Mouse (Mus musculus) adrenal gland, postnatal 25 days (tissue): Measurements from ENCODE around the gene Fam208b. TPM values are rescaled to one million over a fixed set of nuclear protein-coding genes. Genes with fewer than 3 reads are reported as not detected.

ENCODE experiments used
- total RNA-seq: library from RNA; stranded (reverse); gene quantifications from 2 replicates; pipeline ENCODE4 v1.2.3, GENCODE M21; 2021

The Fam208b gene
- total RNA-seq, 1 experiment from 2014 or later, result 29.7 TPM

Other genes starting within 250 kb of the Fam208b start
- gene Gdi2, start 73.0 kb downstream of the Fam208b start, total RNA-seq, result 315 and 361 TPM in 2 replicates
- gene Asb13, start 22.9 kb upstream of the Fam208b start, total RNA-seq, result 11.9 and 15.8 TPM in 2 replicates
- not detected in 2 replicates for gene Calml3, start 193.2 kb upstream of the Fam208b start, total RNA-seq
- not detected in 2 replicates for gene Calm4, start 226.6 kb upstream of the Fam208b start, total RNA-seq
- gene Calm5, start 243.1 kb upstream of the Fam208b start, total RNA-seq, result not detected in 2 replicates